Mouse (Mus musculus) left cerebral cortex, adult 8-10 months (tissue): ENCODE data around the gene Gm5142. TPM values are rescaled to one million over a fixed set of nuclear protein-coding genes. Genes with fewer than 3 reads are reported as not detected.

Experiments used
- DNase-seq, 2 experiments: peaks; one replicate each; pipeline ENCODE4 v3.0.0; 2022; ENCODE audit warnings: low spot score in 2 of 2
- total RNA-seq, 4 experiments: library from RNA; stranded (reverse); gene quantifications; 2 replicates each; pipeline ENCODE4 v1.2.4; 2022

Gm5142 gene
- not detected for total RNA-seq

DNA sequence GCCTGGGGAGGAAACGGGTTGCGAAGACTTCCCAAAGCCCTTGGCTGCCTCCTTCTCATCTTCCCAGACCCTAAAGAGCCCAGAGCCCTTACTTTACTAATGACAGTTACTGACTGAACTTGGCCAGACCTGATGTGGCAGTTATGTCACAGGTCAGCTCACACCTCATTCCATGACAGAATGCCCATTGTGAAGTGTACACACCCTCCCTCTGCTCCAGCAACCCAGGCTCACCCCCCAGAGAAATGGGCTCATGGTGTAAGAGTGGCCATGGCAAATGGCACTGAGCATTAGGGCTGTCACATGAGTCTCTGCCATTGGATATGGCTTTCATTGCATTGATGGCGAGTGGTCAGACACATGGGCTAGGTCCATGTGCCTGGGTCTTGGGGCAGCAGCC is at the start of gene Gm5142:
Gm5142 (minus strand) TSS at position 101 of the 400 bp plus-strand sequence.
- no peak for DNase-seq

DNA sequence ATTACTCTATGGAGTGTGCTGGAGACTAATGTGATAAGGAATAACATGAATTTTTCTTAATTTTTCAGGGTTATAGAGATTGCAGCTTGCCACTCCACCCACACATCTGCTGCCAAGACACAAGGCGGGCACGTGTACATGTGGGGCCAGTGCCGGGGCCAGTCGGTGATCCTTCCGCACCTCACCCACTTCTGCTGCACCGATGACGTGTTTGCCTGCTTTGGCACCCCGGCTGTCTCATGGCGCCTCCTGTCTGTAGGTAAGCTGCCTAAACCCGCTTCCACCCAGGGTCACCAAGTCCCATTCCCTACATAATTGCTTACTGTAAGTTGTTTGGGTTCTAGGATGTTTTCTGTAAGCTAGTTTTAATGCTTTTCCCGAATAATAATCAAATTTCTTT is 47.7 kb upstream of the Gm5142 start:
- DNase-seq = no peak

DNA sequence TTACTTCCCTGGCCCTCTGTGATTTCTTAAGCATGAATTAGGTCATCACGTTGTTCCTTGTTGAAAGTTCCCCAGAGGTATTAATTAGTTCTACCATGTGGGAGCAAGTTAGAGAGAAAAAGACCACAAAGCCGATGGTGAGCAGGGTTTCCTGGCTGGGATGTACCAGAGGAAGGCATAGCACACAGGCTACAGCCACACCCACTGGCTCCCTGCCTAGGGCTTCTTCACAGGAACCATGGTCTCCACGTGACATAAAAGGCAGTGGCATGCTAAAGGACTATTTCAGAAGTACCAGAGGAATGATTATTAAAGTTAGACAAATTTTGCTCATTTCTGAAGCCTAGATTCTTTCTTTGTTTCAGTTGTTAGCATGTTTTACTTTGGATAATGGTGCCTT is 40.7 kb upstream of the Gm5142 start:
- DNase-seq = no peak

DNA sequence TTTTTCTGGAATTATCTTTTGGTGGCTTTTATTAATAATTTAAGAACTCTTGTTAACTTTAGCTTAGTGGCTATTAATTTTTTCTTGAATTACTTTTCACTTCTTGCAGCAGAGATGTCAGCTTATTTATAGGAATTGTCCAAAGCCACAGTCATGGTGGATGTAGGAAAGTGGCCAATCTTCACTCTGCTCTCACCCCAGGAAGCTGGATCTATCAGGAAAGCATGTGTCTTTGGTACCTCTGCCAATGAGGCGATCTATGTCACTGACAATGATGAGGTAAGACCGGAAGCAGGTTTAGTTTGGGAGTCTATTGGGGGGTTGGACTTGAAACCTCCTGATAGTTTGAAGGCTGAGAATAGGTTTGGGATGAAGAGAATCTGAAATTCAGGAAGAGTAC is 31.3 kb upstream of the Gm5142 start:
- no peak for DNase-seq

DNA sequence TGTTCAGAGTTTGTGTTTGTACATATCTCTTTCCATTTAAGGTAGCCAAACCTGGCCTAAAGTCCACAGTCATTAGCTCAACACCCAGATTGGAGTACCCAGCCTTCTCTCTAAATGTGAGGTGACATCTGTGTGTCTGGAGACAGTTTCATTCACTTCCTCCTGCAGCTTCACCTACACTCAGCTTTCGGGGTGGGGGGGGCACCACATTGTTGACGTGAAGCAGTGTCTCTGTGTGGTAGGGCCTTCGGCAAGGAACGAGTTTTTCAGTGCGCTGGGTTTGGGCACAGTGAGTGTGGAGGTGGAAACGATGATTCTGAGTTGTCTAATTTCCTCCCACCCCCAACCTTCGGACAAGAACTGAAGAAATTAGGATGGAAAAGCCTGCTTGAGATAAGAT is 30.5 kb upstream of the Gm5142 start:
- no peak for DNase-seq

DNA sequence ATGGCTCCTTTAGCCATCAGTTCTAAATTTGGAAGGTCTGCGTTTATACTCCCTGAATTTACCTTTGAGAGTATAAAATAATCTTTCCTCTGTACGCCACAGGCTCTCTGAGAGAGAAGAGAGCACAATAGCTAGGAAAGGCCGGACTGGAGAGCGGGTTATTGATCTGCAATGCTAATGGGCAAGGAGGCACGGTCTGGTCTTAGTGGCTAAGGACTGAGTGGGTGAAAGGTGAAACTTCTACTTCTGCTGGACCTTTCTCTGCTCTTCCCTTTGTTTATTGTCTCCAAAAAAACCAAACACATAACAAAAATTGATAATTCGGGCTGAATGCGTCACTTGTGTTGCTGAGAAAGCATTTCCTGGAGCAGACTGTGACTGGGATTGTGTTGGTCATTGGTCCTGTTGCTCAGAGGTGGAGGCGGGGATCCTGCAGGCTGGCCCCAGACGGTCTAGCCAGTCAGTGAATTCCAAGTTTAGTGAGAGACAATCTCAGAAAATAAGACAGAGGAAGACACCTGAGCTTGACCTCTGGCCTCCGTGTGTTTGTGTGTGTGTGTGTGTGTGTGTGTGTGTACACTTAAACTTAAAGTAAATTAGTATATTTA is 27.5 kb upstream of the Gm5142 start:
- DNase-seq = no peak

DNA sequence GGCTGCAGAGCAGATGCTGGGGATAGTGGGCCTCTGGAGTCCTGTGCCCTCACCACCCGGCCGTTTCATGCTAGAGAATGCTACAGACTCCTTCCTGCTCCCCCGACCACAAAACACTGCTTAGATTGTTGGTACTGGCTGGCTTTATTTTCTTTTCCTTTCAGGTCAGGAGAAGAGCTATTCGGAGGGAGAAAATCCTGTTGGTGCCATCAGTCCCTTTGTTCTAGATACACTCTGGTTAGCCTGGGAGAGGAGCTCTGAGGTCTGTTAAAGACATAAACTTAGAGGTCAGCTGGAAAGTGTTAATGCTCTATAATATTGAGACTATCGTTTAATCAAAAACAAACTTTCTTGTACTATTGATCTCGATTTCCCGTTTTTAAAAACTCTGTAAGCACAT is 26.9 kb upstream of the Gm5142 start:
- no peak for DNase-seq

DNA sequence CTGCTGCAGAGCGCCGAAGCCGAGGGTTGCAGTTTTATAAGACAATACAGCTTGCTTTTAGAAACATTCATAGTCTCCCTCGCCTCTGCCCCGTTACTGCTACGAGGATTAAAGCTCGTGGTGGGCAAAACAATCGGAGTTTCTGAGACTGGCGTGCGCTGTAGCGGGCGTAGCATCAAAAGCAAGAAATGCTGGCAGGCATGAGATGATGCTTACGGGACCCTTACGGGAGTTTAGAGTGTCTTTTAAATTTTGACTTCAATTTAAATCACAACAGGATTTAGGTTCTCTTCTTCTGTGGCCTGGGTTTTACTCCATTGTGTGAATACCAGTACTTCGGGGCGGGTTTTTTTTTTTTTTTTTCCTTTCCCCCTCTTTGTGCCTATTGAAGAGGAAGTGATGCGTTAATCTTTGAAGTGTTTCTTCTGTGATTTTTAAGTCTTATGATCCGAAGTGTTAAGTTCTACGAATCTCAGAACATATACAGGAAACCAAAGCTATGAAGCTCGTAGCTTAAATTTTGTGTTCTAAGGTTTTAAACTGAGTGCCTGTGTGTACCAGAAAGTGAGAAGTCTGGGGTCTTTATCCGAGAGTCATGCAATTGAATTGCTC is 23.2 kb upstream of the Gm5142 start:
- no peak for DNase-seq

DNA sequence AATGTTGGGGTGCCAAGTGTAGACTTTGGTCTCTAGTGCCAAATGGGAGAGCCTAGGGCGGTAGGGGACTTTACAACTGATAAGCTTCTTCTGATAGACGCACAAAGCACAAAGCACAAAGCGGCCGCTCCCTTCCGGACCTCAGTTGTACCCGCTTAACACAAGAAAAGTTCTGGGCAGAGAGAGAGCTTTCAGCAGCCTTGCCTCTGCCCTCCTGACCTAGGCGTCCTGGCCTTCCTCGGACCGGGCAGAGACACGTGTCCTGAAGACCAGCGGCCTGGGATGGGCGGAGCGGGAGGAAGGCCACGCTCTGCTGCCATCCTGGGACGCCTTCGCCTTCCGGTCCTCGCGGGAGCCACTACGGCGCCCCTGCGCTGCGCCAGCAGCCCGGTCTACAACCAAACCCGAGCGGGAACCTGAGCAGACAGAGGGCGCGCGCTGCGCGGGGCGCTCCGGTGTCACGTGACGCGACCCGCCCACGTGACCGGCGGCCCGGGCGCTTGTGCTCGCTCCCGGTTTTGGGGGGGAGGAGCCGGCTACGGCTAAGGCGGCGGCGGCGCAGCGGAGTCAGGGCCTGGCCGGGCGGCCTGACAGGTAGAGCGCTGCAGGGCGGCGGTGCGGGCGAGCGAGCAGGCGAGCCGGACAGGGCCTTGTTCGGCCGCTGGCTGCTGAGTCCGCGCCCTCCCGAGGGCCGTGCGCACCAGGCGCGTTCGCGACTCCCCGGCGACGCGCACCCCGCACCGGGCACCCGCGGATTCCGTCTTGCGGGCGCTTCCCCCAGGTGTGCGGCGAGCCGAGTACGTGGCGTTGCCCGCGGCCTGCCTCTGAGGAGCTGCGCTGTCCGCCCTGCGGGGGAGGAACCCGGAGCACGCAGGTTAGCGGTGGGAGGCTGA is 22.4 kb upstream of the Gm5142 start, which contains the start of gene Rcbtb1:
Rcbtb1 (plus strand) TSS at position 499 of the 893 bp plus-strand sequence.
- peak; percentile 87 to 90 for DNase-seq

DNA sequence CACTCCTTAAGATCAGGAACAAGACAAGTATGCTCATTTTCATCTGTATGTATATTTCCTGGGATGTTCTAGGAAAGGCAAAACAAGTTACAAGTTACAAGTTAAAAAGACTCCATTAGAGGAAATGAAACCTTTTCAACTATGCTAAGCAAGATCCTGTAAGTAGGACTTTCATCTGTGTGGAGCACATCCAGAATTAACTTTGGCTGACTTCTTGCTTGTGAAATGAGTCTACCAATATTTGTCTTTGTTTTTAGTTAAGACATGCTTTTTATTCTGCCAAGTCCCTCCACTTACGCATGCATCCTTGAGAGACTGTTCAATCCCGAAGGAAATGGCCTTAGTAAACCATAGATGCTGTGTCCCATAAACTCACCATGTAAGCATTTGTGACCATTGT is 7.6 kb upstream of the Gm5142 start:
- DNase-seq = no peak

DNA sequence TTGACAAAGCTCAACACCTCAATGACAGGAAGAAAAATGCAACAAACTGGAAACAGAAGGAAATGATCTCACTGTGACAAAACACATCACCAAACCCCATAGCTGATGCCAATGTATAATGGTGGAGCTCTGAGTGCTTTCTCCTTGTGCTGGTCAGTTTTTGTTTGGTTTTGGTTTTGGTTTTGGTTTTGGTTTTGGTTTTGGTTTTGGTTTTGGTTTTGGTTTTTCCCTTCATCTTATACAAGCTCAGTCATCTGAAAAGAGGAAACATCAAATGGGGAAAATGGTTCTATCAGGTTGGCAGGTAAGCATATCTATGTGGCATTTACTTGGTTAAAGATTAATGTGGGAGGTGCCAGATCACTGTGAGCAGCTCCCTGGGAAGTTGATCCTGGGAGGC is 7.0 kb upstream of the Gm5142 start:
- DNase-seq = no peak

DNA sequence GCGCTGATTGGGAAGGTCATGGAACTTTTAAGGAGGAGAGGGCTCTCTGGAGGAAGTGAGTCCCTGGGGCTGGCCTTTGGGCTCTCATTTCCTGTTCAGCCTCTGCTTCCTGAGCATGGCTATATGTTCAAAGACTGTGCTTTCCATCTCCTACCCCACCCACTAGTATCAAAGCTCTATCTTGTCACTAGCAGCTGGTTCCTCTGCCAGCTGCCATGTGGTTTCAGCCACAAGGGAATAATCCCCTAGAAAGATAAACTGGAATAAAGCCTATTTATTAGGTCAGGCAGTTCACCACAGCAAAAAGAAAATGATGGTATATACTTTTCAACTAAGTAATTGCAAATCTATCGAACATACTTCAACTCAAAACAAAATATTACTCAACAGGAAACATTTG is 4.2 kb upstream of the Gm5142 start:
- no peak for DNase-seq

DNA sequence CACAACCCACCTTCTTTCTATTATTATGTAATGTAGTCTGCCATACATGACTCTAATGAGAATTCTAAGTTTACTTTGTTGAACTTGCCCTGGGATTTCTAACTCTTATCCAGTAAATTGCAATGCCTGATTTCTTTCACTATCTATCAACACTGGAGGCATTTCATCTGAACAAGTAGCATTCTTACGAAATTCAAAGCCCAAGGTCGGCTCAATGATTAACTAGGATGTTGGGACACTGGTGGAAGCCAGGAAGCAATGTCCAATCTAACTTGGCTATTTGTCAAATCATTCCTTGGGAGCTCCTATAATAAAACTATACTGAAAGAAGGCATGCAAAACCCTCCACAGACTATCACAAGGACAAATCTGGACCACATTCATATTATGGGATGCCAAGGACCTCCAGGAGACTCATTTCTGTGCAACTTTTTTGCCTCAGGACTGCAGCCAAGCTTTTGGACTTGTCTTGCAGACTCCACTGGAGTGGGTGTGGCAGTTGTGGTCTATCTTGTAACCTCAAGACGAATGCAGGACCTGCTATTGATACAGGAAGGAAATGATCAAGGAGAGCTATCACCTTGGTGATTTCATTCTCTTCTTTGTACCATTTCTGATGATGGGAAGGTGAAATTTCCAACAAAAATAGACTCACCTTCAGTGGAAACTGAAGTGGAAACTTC is 21.4 kb downstream of the Gm5142 start:
- no peak for DNase-seq

DNA sequence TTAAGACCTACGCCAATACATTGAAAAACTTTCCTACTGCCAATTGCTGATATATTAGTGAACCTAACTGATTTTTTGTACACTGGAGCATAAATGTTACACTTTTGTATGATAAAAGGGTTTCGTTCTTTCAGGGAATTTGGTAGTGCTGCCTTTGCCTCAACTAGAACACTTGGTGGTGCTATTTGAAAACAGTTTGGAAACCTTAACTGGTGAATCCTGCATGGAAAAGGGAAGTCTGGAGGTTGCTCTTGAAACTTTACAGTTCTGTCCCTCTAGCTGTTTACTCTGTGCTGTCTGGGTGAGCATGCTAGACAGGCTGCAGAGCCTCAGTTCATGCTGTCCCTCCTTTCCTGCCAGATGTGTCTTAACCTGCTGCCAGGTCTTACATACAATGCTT is 23.0 kb downstream of the Gm5142 start:
- DNase-seq = no peak

DNA sequence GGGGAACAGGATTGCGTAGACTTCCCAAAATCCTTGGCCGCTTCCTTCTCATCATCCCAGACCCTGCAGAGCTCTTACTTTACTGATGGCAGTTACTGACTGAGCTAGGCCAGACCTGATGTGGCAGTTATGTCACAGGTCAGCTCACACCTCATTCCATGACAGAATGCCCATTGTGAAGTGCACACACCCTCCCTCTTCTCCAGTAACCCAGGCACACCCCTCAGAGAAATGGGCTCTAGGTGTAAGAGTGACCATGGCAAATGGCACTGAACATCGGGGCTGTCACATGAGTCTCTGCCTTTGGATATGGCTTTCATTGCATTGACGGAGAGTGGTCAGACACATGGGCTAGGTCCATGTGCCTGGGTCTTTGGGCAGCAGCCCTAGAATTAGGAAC is 35.8 kb downstream of the Gm5142 start, which contains the start of gene 1700129C05Rik:
1700129C05Rik (minus strand) TSS at position 101 of the 400 bp plus-strand sequence.
- no peak for DNase-seq

DNA sequence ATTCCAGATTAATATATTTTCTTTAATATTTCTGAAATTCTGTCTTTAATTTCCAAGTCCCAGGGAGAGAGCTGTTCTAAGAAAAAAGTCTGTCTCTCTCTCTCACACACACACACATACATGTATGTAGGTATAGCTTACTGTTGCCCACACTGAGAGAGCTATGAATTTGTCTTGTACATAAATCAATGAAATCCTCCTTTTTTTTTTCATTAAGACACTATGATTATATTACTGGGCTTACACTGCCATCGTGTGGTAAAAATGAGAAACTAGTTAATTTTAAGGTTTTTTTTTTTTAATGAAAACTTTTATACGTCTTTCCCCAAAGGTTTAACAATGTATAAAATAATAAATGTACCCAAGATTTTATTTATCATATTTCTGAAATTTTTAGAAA is 64.3 kb downstream of the Gm5142 start:
- DNase-seq = no peak

Other genes starting within 250 kb of the Gm5142 start
- gene 1700129C05Rik, start 35.9 kb downstream of the Gm5142 start, total RNA-seq = not detected
- gene Rcbtb1, start 22.5 kb upstream of the Gm5142 start, total RNA-seq = 10 to 100 TPM; 39.1 to 44.2 (median 40.2) TPM
- under 1 TPM in 1 of 4 experiments, not detected in 3; 0.81 TPM for gene Gm6904, start 81.5 kb upstream of the Gm5142 start, total RNA-seq
- gene Phf11a, start 118.8 kb upstream of the Gm5142 start, total RNA-seq = under 1 TPM in 1 of 4 experiments, not detected in 3; 0.28 TPM
- 1 to 10 TPM in 2 of 4 experiments, under 1 TPM in 2; 0.51 to 1.8 (median 1.0) TPM for gene Phf11b, start 162.6 kb upstream of the Gm5142 start, total RNA-seq
- gene Phf11d, start 186.7 kb upstream of the Gm5142 start, total RNA-seq = 1 to 10 TPM in 3 of 4 experiments, under 1 TPM in 1; 0.61 to 2.5 (median 1.6) TPM
- gene Phf11c, start 216.6 kb upstream of the Gm5142 start, total RNA-seq = under 1 TPM; 0.17 to 0.60 (median 0.23) TPM